Mouse (Mus musculus) urinary bladder, postnatal 10 days (tissue): ENCODE results near the gene Atp5d.
A peak's percentile ranks its signal among the peaks of the same experiment; 100 is the strongest.

Source experiments
- DNase-seq: peaks from one replicate; pipeline ENCODE4 v3.0.0; 2022; ENCODE audit warnings: low spot score

Gene Atp5d

GRCm38 (mm10) chr10:80138553-80139438 lies at the start of gene Atp5d:
Gene Atp5d (plus strand): TSS chr10:80138632.
- DNase-seq, result no peak

GRCm38 (mm10) chr10:80089146-80089545 lies 49.3 kb upstream of the Atp5d start:
- no peak for DNase-seq

- DNase-seq, result no peak
Observed at GRCm38 (mm10) chr10:80091527-80091926, 46.9 kb upstream of the Atp5d start.

- DNase-seq, result no peak
Observed at GRCm38 (mm10) chr10:80092690-80093089, 45.7 kb upstream of the Atp5d start.

- no peak for DNase-seq
Observed at GRCm38 (mm10) chr10:80094085-80094484, 44.3 kb upstream of the Atp5d start.

GRCm38 (mm10) chr10:80094684-80095083 lies 43.7 kb upstream of the Atp5d start:
- DNase-seq, result no peak

GRCm38 (mm10) chr10:80095547-80095946 lies 42.9 kb upstream of the Atp5d start:
- no peak for DNase-seq

GRCm38 (mm10) chr10:80097275-80097674 lies 41.2 kb upstream of the Atp5d start:
- no peak for DNase-seq

GRCm38 (mm10) chr10:80098630-80099029 lies 39.8 kb upstream of the Atp5d start:
- DNase-seq, result no peak

GRCm38 (mm10) chr10:80100982-80101381 lies 37.5 kb upstream of the Atp5d start:
- DNase-seq, result no peak

GRCm38 (mm10) chr10:80102216-80102915 lies 36.1 kb upstream of the Atp5d start:
- DNase-seq, result peak; percentile 38

GRCm38 (mm10) chr10:80103032-80103431 lies 35.4 kb upstream of the Atp5d start:
- DNase-seq, result no peak

- no peak for DNase-seq
Observed at GRCm38 (mm10) chr10:80104181-80104580, 34.3 kb upstream of the Atp5d start.

GRCm38 (mm10) chr10:80105460-80105859 lies 33.0 kb upstream of the Atp5d start, which contains the start of gene Sbno2:
Gene Sbno2 (minus strand): TSS chr10:80105571.
- no peak for DNase-seq

- no peak for DNase-seq
Observed at GRCm38 (mm10) chr10:80105926-80106325, 32.5 kb upstream of the Atp5d start.

- no peak for DNase-seq
Observed at GRCm38 (mm10) chr10:80107678-80108077, 30.8 kb upstream of the Atp5d start.

- peak; percentile 80 for DNase-seq
Observed at GRCm38 (mm10) chr10:80114341-80115284, 23.8 kb upstream of the Atp5d start.

- DNase-seq, result peak; percentile 99
Observed at GRCm38 (mm10) chr10:80115290-80115943, 23.0 kb upstream of the Atp5d start, which contains the start of gene Stk11. Gene Stk11 (plus strand): TSS chr10:80115803.

- DNase-seq, result no peak
Observed at GRCm38 (mm10) chr10:80115944-80116335, 22.5 kb upstream of the Atp5d start.

- DNase-seq, result no peak
Observed at GRCm38 (mm10) chr10:80116563-80116926, 21.9 kb upstream of the Atp5d start.

GRCm38 (mm10) chr10:80116927-80117691 lies 21.3 kb upstream of the Atp5d start:
- DNase-seq, result no peak
